Mouse (Mus musculus) kidney, embryonic 15.5 days (tissue): Measurements from ENCODE around the gene Ddx43. TPM values are rescaled to one million over a fixed set of nuclear protein-coding genes. Genes with fewer than 3 reads are reported as not detected.
"Not testable (repeated sequence)": the region's sequence is repeated elsewhere in the genome, so short reads cannot be mapped to it uniquely, and the experiment has no call there.

Experiments
- ATAC-seq: fragments of 200-750 bp; cut with Nextera tagmentation; replicated peaks from 2 replicates; pipeline ENCODE4 v1.8.0; 2017; ENCODE audit warnings: moderate TSS enrichment; ENCODE audit not compliant: low FRiP score
- H3K27ac ChIP-seq: fragments of 300-500 bp; sonication (generic); 2 replicates; pipeline ENCODE4 v1.5.1; 2015; ENCODE audit warnings: mild to moderate bottlenecking, inconsistent platforms
- H3K27me3 ChIP-seq: fragments of 300-500 bp; sonication (generic); 2 replicates; pipeline ENCODE4 v1.6.1; 2015; ENCODE audit warnings: inconsistent platforms
- H3K36me3 ChIP-seq: fragments of 300-500 bp; sonication (generic); 2 replicates; pipeline ENCODE4 v1.6.1; 2015; ENCODE audit warnings: inconsistent platforms
- H3K4me1 ChIP-seq: fragments of 300-500 bp; sonication (generic); 2 replicates; pipeline ENCODE4 v1.6.1; 2015; ENCODE audit warnings: inconsistent platforms
- H3K4me2 ChIP-seq: fragments of 300-500 bp; sonication (generic); 2 replicates; pipeline ENCODE4 v1.6.1; 2015; ENCODE audit warnings: moderate library complexity, mild to moderate bottlenecking, inconsistent platforms
- H3K4me3 ChIP-seq: fragments of 300-500 bp; sonication (generic); replicated peaks from 2 replicates; pipeline ENCODE4 v1.5.1; 2015; ENCODE audit warnings: mild to moderate bottlenecking, inconsistent platforms
- H3K9ac ChIP-seq: fragments of 300-500 bp; sonication (generic); 2 replicates; pipeline ENCODE4 v1.6.1; 2015; ENCODE audit warnings: mild to moderate bottlenecking, inconsistent platforms
- H3K9me3 ChIP-seq: fragments of 300-500 bp; sonication (generic); replicated peaks from 2 replicates; pipeline ENCODE4 v1.6.1; 2016; ENCODE audit warnings: inconsistent platforms
- WGBS: fragments of 180-500 bp; shearing (Covaris S2); methylation state at CpG from one replicate; pipeline ENCODE4 v1.1.7; 2015; ENCODE audit warnings: mixed read lengths; 5-methylcytosine and 5-hydroxymethylcytosine counted together
- polyA plus RNA-seq: library from polyadenylated mRNA; unstranded; fragments of >200 nt; fragmentation: Nextera tagmentation; extraction: Ambion mirVana; gene quantifications from 2 replicates; pipeline ENCODE4 v1.2.1, GENCODE M21; 2015

Gene Ddx43
- polyA plus RNA-seq, 1 experiment from 2014 or later, result 0.31 TPM

DNA sequence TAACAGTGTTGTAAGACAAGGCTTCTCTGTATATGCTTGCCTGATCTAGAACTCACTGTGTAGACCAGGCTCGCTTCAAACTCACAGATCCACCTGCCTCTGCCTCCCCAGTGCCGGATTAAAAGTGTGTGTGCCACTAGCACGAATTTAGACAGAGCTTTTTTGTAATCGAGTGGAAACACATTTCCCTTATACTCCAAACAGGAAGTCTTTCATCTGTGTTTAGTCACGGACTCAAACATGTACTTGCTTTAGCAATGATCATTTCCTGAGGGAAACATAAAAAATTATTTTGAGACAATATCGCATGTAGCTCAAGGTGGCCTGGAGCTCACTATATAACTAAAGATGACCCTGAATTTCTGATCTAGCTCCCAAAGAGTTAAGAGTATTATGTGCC is 32.2 kb upstream of the Ddx43 start:
- Histone ChIP-seq H3K4me1 (no peaks in the 10 kb centered on the region), H3K36me3 (no peaks in the 10 kb centered on the region), H3K9me3 (no peaks in the 10 kb centered on the region), H3K9ac (no peak overlapping the region), H3K4me2 (no peak overlapping the region), H3K4me3 (no peak overlapping the region), H3K27ac (no peak overlapping the region), H3K27me3 (no peaks in the 10 kb centered on the region)
- 63% methylated on average over 6 of the region's 6 CpGs for WGBS
- ATAC-seq, result no peak

DNA sequence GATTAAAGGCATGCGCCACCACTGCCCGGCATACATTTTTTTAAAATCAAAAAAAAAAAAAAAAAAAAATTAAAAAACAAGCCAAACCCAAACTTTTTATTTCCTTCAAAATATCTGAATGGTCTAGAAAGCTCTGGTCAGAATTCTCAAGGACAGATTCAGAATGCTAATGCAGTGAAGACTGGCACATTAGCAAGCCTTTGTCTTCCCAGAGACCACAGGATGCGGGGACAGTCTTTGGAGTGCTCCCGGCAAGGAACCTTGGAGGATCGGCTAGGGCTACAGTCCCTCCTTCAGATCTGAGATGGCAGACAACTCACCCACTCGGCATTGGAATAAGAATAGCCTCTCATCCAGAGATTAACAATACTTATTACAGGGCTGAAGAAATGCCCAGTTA is 30.9 kb upstream of the Ddx43 start:
- no peak overlapping the region for H3K4me2 ChIP-seq
- no peaks in the 10 kb centered on the region for H3K4me1 ChIP-seq
- H3K9ac ChIP-seq, result no peak overlapping the region
- H3K27ac ChIP-seq, result no peak overlapping the region
- 90% methylated on average over 6 of the region's 6 CpGs for WGBS
- no peak overlapping the region for H3K4me3 ChIP-seq
- no peaks in the 10 kb centered on the region for H3K9me3 ChIP-seq
- no peaks in the 10 kb centered on the region for H3K27me3 ChIP-seq
- H3K36me3 ChIP-seq, result no peaks in the 10 kb centered on the region
- ATAC-seq, result no peak

DNA sequence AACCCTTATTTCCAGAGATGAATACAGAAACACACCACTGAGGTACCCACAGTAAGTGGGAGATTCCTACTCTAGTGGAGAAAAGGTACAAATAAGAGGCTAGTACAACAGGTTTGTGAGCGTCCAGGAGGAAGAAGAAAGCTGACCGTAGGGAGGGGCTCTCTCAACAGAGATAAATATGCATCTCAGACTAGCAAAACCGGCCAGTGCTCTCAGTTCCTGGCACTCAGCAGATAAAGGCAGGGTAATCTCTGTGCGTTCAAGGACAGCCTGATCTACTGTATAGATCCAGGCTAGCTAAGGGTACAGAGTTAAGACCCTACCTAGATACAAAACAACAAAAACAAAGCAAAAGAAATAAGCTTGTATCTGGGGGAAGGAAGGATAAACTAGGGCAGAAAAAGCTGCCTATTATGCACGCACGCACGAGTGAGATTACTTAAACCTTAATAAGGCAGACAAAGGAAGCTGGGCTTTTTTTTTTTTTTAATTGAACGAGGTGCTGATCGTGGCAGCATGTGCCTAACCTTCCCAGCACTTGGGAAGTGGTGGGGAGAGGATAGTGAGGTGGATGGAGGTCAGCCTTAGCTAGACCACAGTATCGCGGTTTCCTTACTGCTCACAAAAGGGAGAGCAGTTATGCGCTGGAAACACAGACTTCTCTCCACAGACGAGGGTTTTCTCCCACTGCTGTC is 29.6 kb upstream of the Ddx43 start:
- WGBS, result 75% methylated on average over 13 of the region's 13 CpGs
- Histone ChIP-seq H3K9ac (no peak overlapping the region), H3K9me3 (no peaks in the 10 kb centered on the region), H3K4me3 (no peak overlapping the region), H3K36me3 (no peaks in the 10 kb centered on the region), H3K4me2 (no peak overlapping the region), H3K27ac (no peak overlapping the region), H3K4me1 (no peaks in the 10 kb centered on the region), H3K27me3 (no peaks in the 10 kb centered on the region)
- ATAC-seq, result no peak

DNA sequence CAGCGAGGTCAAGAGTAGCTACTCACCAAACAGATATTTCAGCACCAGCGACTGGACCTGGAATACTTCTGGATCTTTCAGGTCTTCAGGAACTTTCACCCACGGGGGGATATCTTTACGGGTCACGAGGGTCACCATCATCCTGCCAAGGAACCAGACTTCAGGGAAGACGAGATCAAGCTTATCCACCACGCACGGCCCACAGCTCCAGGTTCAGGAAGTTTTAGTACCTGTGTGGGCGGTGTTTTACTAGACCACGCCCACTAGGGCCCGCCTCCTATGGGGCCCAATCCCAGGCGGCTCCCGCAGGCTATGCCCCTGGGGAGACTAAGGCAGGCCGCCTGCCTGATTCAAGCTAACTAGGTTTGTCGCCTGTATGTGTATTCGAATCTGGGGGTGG is 27.6 kb upstream of the Ddx43 start, which contains the start of gene Dppa5a:
Gene Dppa5a (minus strand): TSS at position 219 of the 400 bp plus-strand sequence.
- not testable (repeated sequence) for H3K4me2 ChIP-seq, H3K36me3 ChIP-seq, ATAC-seq, H3K9me3 ChIP-seq, H3K9ac ChIP-seq, H3K4me3 ChIP-seq, H3K4me1 ChIP-seq, H3K27ac ChIP-seq, H3K27me3 ChIP-seq
- 93% methylated on average over 16 of the region's 16 CpGs for WGBS

DNA sequence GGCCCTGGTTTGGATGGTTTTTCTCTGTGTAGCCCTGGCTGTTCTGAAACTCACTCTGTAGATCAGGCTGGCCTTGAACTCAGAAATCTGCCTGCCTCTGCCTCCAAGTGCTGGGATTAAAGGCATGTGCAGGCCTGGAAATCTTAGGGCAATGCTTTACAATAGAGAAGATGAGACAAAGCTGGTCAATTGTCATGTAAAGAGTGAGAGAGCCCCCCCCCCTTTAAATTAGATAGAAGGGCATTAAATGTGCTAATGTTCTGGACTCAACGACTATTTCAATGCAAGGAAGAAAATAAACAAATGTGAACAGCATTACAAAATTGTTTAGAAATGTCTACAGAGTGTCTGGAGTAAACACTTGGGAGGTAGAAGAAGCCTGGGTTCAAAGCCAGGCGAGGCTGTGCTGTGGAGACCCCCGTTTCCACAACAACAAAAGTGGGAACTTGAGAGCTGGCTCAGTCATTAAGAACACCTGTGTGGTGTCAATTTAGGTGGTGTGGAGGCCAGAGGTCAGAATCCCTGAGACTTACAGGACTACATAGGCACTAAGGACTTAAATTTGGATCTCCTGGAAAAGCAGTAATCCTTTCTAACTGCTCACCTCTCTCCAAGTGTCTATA is 26.8 kb upstream of the Ddx43 start:
- Histone ChIP-seq H3K4me2 (no peak overlapping the region), H3K27ac (no peak overlapping the region), H3K9me3 (no peaks in the 10 kb centered on the region), H3K36me3 (no peaks in the 10 kb centered on the region), H3K4me1 (no peaks in the 10 kb centered on the region), H3K27me3 (no peaks in the 10 kb centered on the region), H3K9ac (no peak overlapping the region), H3K4me3 (no peak overlapping the region)
- no peak for ATAC-seq
- 55% methylated on average over 3 of the region's 3 CpGs for WGBS

DNA sequence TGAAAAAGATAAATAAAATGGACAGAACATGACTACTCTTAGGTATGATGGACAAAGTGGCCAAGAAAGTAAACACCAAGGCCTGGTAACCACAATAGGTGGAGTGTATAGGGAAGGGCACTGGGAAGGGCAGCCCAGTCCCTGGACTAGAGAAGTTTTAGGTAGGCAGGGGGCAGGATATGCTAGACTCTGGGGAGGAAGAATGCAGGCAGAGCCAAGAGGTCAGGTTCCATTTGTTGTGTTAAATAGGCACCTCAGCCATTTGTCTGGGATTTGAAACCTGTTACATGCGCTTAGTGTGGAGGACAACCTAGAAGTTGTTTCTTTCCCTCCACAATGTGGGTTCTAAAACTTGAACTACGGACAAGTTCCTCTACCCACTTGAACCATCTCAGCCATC is 26.2 kb upstream of the Ddx43 start:
- Histone ChIP-seq H3K27ac (no peak overlapping the region), H3K4me3 (no peak overlapping the region), H3K4me1 (no peaks in the 10 kb centered on the region), H3K4me2 (no peak overlapping the region), H3K27me3 (no peaks in the 10 kb centered on the region), H3K9me3 (no peaks in the 10 kb centered on the region), H3K9ac (no peak overlapping the region), H3K36me3 (no peaks in the 10 kb centered on the region)
- WGBS, result 87% methylated on average over 2 of the region's 2 CpGs
- ATAC-seq, result no peak

DNA sequence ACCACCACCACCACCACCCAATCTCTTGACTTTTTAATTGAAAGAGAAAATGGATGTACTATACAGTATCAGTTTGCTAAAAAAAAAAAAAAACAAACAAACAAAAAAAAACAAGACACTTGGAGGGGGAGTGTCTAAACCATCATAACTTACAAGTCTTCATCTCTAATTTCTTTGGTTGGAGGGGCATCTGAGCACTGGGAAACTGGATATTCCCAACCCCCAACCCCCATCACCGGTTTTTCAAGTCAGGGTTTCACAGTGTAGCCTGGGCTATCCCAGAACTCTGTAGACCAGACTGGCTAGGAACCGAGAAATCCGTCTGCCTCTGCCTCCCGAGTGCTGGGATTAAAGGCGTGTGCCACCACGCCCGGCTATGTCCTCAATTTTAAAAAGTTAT is 25.8 kb upstream of the Ddx43 start:
- WGBS, result 91% methylated on average over 7 of the region's 7 CpGs
- Histone ChIP-seq H3K36me3 (no peaks in the 10 kb centered on the region), H3K27me3 (no peaks in the 10 kb centered on the region), H3K4me1 (no peaks in the 10 kb centered on the region), H3K4me3 (no peak overlapping the region), H3K9ac (no peak overlapping the region), H3K4me2 (no peak overlapping the region), H3K27ac (no peak overlapping the region), H3K9me3 (no peaks in the 10 kb centered on the region)
- no peak for ATAC-seq

DNA sequence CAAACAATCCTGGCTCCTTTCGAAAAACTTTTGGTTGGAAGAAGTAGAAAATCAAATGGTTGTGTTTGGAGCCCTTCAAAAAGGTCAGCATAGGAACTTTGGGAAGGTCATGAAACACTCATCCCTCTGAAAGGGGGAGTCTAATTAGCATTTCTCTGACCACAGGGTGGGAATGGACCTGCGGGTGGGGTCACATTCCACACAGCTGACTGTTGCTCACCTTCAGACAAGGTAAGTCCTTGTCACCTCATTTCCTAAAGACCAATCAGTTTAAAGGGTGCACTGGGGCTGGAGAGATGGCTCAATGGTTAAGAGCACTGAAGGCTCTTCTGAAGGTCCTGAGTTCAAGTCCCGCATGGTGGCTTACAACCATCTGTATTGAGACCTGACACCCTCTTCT is 24.1 kb upstream of the Ddx43 start:
- H3K36me3 ChIP-seq, result no peaks in the 10 kb centered on the region
- no peaks in the 10 kb centered on the region for H3K4me1 ChIP-seq
- H3K27ac ChIP-seq, result no peak overlapping the region
- H3K9me3 ChIP-seq, result no peaks in the 10 kb centered on the region
- no peak for ATAC-seq
- 93% methylated on average over 3 of the region's 3 CpGs for WGBS
- H3K4me3 ChIP-seq, result no peak overlapping the region
- H3K9ac ChIP-seq, result no peak overlapping the region
- no peak overlapping the region for H3K4me2 ChIP-seq
- H3K27me3 ChIP-seq, result no peaks in the 10 kb centered on the region

DNA sequence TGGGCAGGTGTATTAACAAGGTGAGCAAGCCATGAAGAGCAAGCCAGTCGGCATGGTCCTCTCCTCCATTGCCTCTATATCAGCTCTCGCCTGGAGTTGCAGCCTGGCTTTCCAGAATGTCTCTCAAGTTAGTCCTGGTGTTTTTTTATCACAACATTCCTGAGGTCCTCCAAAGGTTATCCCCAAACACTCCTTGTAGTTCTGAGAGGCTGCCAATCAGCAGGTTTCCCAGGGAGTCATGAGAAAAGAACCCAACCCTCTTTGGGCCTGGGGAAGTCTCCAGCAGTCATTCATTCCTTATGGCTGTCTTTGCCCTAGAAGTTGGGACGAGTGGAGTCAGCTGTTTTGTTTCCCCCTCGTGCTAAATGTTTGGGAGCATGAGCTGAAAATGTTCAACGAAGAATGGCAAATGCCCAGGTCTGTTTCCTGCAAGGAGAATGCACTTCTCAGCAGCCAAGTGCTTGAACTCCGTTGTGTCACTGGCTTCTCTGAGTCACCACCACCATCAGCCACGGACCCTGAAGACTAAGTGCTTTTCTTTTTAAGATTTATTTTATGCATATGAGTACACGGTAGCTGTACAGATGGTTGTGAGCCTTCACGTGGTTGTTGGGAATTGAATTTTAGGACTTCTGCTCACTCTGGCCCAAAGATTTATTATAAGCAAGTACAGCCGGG is 22.6 kb upstream of the Ddx43 start:
- no peak overlapping the region for H3K4me2 ChIP-seq
- H3K9ac ChIP-seq, result no peak overlapping the region
- peaks cover 5% of the 10 kb centered on the region; the same call in 1 of the 2 replicates for H3K27me3 ChIP-seq
- H3K36me3 ChIP-seq, result no peaks in the 10 kb centered on the region
- no peak overlapping the region for H3K27ac ChIP-seq
- WGBS, result 83% methylated on average over 10 of the region's 10 CpGs
- no peak overlapping the region for H3K4me3 ChIP-seq
- H3K9me3 ChIP-seq, result no peaks in the 10 kb centered on the region
- H3K4me1 ChIP-seq, result peaks cover 4% of the 10 kb centered on the region
- no peak for ATAC-seq

DNA sequence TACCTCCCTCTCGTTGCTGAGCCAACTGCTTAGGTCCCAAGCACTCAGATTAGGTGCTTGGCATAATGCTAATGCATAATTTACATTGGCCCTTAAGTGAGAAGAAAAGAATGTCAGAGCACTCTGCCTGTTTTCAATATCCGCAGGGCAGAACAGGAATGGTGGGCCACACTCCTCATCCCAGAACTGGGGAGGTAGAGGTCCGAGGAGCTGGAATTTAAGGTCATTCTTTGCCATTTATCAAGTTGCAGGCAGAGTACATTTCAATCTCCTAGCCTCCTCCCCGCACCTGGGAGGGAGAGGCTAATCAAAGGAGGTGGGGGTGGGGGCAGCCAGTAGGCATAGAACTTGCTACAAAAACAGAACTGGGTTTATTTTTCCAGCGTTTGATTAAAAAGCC is 21.2 kb upstream of the Ddx43 start:
- whole genome bisulfite sequencing, result 32% methylated on average over 5 of the region's 5 CpGs
- no peak overlapping the region for H3K27ac ChIP-seq
- H3K4me3 ChIP-seq, result no peak overlapping the region
- no peaks in the 10 kb centered on the region for H3K36me3 ChIP-seq
- H3K9ac ChIP-seq, result no peak overlapping the region
- no peaks in the 10 kb centered on the region for H3K9me3 ChIP-seq
- no peak overlapping the region for H3K4me2 ChIP-seq
- H3K4me1 ChIP-seq, result peaks cover 11% of the 10 kb centered on the region
- peaks cover 6% of the 10 kb centered on the region; the same call in 1 of the 2 replicates for H3K27me3 ChIP-seq
- no peak for ATAC-seq

DNA sequence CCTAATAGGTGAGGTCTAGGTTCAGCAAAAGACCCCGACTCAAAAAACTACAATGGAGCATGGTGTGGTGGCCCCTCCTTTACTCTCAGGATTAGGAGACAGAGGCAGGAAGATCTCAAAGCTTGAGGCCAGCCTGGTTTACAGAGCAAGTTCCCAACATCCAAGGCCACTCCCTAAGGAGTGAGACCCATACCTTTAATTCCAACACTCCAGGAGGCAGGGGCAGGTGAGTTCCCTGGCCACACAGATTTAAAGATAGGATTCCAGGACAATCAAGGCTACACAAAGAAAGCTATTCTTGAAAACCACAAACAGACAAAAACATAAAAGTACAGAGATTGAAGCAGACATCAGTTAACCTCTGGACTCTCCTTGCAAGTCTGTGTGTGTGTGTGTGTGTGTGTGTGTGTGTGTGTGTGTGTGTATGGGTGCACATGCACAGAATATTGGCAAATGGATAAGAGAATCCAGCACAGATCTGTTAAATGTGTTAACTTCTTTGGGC is 20.6 kb upstream of the Ddx43 start:
- Histone ChIP-seq H3K36me3 (no peaks in the 10 kb centered on the region), H3K9ac (no peak overlapping the region), H3K9me3 (no peaks in the 10 kb centered on the region), H3K4me1 (peaks cover 11% of the 10 kb centered on the region), H3K27me3 (peaks cover 6% of the 10 kb centered on the region; the same call in 1 of the 2 replicates), H3K4me3 (no peak overlapping the region), H3K27ac (no peak overlapping the region), H3K4me2 (no peak overlapping the region)
- WGBS, result 65% methylated on average over 1 of the region's 1 CpGs
- ATAC-seq, result no peak

DNA sequence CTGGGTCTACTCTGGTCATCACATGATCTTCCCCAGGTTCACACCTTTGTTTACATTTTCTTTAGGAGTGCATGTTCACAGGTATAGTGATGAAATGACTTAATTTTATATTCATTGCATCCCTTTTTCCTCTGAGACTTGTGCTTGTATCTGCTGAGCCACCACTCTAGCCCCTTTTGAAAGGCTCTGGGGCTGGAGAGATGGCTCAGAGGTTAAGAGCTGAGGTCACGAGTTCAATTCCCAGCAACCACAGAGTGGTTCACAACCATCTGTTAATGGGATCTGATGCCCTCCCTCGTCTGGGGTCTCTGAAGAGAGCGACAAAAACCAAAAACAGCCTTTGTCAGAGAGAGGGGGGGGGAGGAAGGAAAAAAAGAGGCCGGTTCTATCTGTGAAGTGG is 20.1 kb upstream of the Ddx43 start:
- no peak overlapping the region for H3K4me2 ChIP-seq
- no peaks in the 10 kb centered on the region for H3K9me3 ChIP-seq
- whole genome bisulfite sequencing, result 70% methylated on average over 4 of the region's 4 CpGs
- peaks cover 11% of the 10 kb centered on the region for H3K4me1 ChIP-seq
- peaks cover 10% of the 10 kb centered on the region; the same call in 1 of the 2 replicates for H3K27me3 ChIP-seq
- H3K27ac ChIP-seq, result no peak overlapping the region
- no peaks in the 10 kb centered on the region for H3K36me3 ChIP-seq
- no peak for ATAC-seq
- H3K4me3 ChIP-seq, result no peak overlapping the region
- no peak overlapping the region for H3K9ac ChIP-seq
